Mouse (Mus musculus) lung, postnatal 0 days (tissue): ENCODE data around the gene Ppp2r2c. TPM values are rescaled to one million over a fixed set of nuclear protein-coding genes. Genes with fewer than 3 reads are reported as not detected.

Experiments
- ATAC-seq: fragments of 200-750 bp; cut with Nextera tagmentation; 2 replicates; pipeline ENCODE4 v1.8.0; 2017; ENCODE audit warnings: moderate library complexity
- DNase-seq: peaks from one replicate; pipeline ENCODE4 v3.0.0-alpha.2; 2016; ENCODE audit warnings: low spot score
- H3K27ac ChIP-seq: fragments of 300-500 bp; sonication (generic); 2 replicates; pipeline ENCODE4 v1.5.1; 2014; ENCODE audit warnings: antibody characterized with exemption, mild to moderate bottlenecking, low read length, mixed read lengths
- H3K27me3 ChIP-seq: fragments of 300-500 bp; sonication (generic); replicated peaks from 2 replicates; pipeline ENCODE4 v1.6.1; 2014; ENCODE audit warnings: low read length, mixed read lengths; ENCODE audit not compliant: insufficient read depth
- H3K36me3 ChIP-seq: fragments of 300-500 bp; sonication (generic); 2 replicates; pipeline ENCODE4 v1.6.1; 2014; ENCODE audit warnings: low read length, mixed read lengths; ENCODE audit not compliant: insufficient read depth
- H3K4me1 ChIP-seq: fragments of 300-500 bp; sonication (generic); 2 replicates; pipeline ENCODE4 v1.6.1; 2014; ENCODE audit warnings: antibody characterized with exemption, low read depth, low read length, mixed read lengths; ENCODE audit not compliant: insufficient read depth
- H3K4me2 ChIP-seq: fragments of 300-500 bp; sonication (generic); replicated peaks from 2 replicates; pipeline ENCODE4 v1.6.1; 2014; ENCODE audit warnings: low read depth, mild to moderate bottlenecking, low read length, moderate library complexity, mixed read lengths
- H3K4me3 ChIP-seq: fragments of 300-500 bp; sonication (generic); 2 replicates; pipeline ENCODE4 v1.5.1; 2014; ENCODE audit warnings: low read depth, low read length
- H3K9ac ChIP-seq: fragments of 300-500 bp; sonication (generic); replicated peaks from 2 replicates; pipeline ENCODE4 v1.6.1; 2014; ENCODE audit warnings: low read depth, mild to moderate bottlenecking
- H3K9me3 ChIP-seq: fragments of 300-500 bp; sonication (generic); 2 replicates; pipeline ENCODE4 v1.6.1; 2016; ENCODE audit warnings: low read length, mixed read lengths
- CTCF ChIP-seq: IDR thresholded peaks from 2 replicates; pipeline ENCODE4 v1.5.1; 2016; ENCODE audit warnings: antibody characterized with exemption, mild to moderate bottlenecking
- EP300 ChIP-seq: IDR thresholded peaks from 2 replicates; pipeline ENCODE4 v1.6.1; 2016; ENCODE audit warnings: antibody characterized with exemption, mild to moderate bottlenecking, control low read depth
- WGBS: fragments of 180-500 bp; shearing (Covaris S2); extraction: QIAGEN DNeasy Blood & Tissue Kit; methylation state at CpG from one replicate; pipeline ENCODE4 v1.1.7; 2014; 5-methylcytosine and 5-hydroxymethylcytosine counted together
- polyA plus RNA-seq: library from polyadenylated mRNA; unstranded; fragments of >200 nt; fragmentation: Nextera tagmentation; extraction: Ambion mirVana; gene quantifications from 2 replicates; pipeline ENCODE4 v1.2.1, GENCODE M21; 2015

Ppp2r2c gene
- polyA plus RNA-seq, 1 experiment from 2014 or later = not detected

GRCm38 (mm10) chr5:36899392-36899791 is 31.1 kb downstream of the Ppp2r2c start:
- TF ChIP-seq EP300 (no peak), CTCF (no peak)
- H3K4me3 ChIP-seq = no peak overlapping the region
- H3K36me3 ChIP-seq = no peaks in the 10 kb centered on the region
- H3K9me3 ChIP-seq = no peaks in the 10 kb centered on the region
- ATAC-seq = no peak
- no peaks in the 10 kb centered on the region for H3K4me1 ChIP-seq
- no peak overlapping the region for H3K4me2 ChIP-seq
- DNase-seq = no peak
- H3K27ac ChIP-seq = no peak overlapping the region
- H3K9ac ChIP-seq = no peak overlapping the region
- 59% methylated on average over 5 of the region's 5 CpGs for WGBS
- H3K27me3 ChIP-seq = no peaks in the 10 kb centered on the region

GRCm38 (mm10) chr5:36900189-36900619 is 31.9 kb downstream of the Ppp2r2c start:
- no peaks in the 10 kb centered on the region for H3K4me1 ChIP-seq
- no peak overlapping the region for H3K9ac ChIP-seq
- no peaks in the 10 kb centered on the region for H3K27me3 ChIP-seq
- ATAC-seq (no peak), DNase-seq (no peak)
- H3K4me3 ChIP-seq = no peak overlapping the region
- no peaks in the 10 kb centered on the region for H3K36me3 ChIP-seq
- no peaks in the 10 kb centered on the region for H3K9me3 ChIP-seq
- no peak overlapping the region for H3K27ac ChIP-seq
- H3K4me2 ChIP-seq = no peak overlapping the region
- WGBS = 35% methylated on average over 6 of the region's 6 CpGs
- TF ChIP-seq CTCF (no peak), EP300 (no peak)

GRCm38 (mm10) chr5:36902807-36903206 is 34.5 kb downstream of the Ppp2r2c start:
- Histone ChIP-seq H3K4me1 (no peaks in the 10 kb centered on the region), H3K9me3 (no peaks in the 10 kb centered on the region), H3K27me3 (no peaks in the 10 kb centered on the region), H3K36me3 (no peaks in the 10 kb centered on the region), H3K9ac (no peak overlapping the region), H3K4me2 (no peak overlapping the region), H3K4me3 (no peak overlapping the region), H3K27ac (no peak overlapping the region)
- ATAC-seq = no peak
- WGBS = 68% methylated on average over 2 of the region's 2 CpGs
- TF ChIP-seq CTCF (no peak), EP300 (no peak)
- no peak for DNase-seq

GRCm38 (mm10) chr5:36904131-36904530 is 35.8 kb downstream of the Ppp2r2c start:
- H3K9ac ChIP-seq = no peak overlapping the region
- H3K27me3 ChIP-seq = no peaks in the 10 kb centered on the region
- DNase-seq (no peak), ATAC-seq (no peak)
- H3K4me3 ChIP-seq = no peak overlapping the region
- 78% methylated on average over 2 of the region's 2 CpGs for WGBS
- H3K9me3 ChIP-seq = no peaks in the 10 kb centered on the region
- H3K4me2 ChIP-seq = no peak overlapping the region
- H3K36me3 ChIP-seq = no peaks in the 10 kb centered on the region
- no peaks in the 10 kb centered on the region for H3K4me1 ChIP-seq
- TF ChIP-seq CTCF (no peak), EP300 (no peak)
- H3K27ac ChIP-seq = no peak overlapping the region

GRCm38 (mm10) chr5:36904703-36905102 is 36.4 kb downstream of the Ppp2r2c start:
- no peaks in the 10 kb centered on the region for H3K9me3 ChIP-seq
- H3K4me1 ChIP-seq = no peaks in the 10 kb centered on the region
- TF ChIP-seq EP300 (no peak), CTCF (no peak)
- ATAC-seq = no peak
- H3K9ac ChIP-seq = no peak overlapping the region
- no peaks in the 10 kb centered on the region for H3K27me3 ChIP-seq
- H3K27ac ChIP-seq = no peak overlapping the region
- H3K36me3 ChIP-seq = no peaks in the 10 kb centered on the region
- 78% methylated on average over 9 of the region's 9 CpGs for WGBS
- no peak for DNase-seq
- no peak overlapping the region for H3K4me3 ChIP-seq
- H3K4me2 ChIP-seq = no peak overlapping the region

GRCm38 (mm10) chr5:36905216-36905615 is 36.9 kb downstream of the Ppp2r2c start:
- H3K9me3 ChIP-seq = no peaks in the 10 kb centered on the region
- DNase-seq (no peak), ATAC-seq (no peak)
- H3K27ac ChIP-seq = no peak overlapping the region
- H3K27me3 ChIP-seq = no peaks in the 10 kb centered on the region
- no peak overlapping the region for H3K4me2 ChIP-seq
- no peaks in the 10 kb centered on the region for H3K4me1 ChIP-seq
- no peaks in the 10 kb centered on the region for H3K36me3 ChIP-seq
- H3K9ac ChIP-seq = no peak overlapping the region
- 67% methylated on average over 8 of the region's 8 CpGs for WGBS
- TF ChIP-seq EP300 (no peak), CTCF (no peak)
- H3K4me3 ChIP-seq = no peak overlapping the region

- ATAC-seq (no peak), DNase-seq (no peak)
- 75% methylated on average over 10 of the region's 10 CpGs for WGBS
Measured at GRCm38 (mm10) chr5:36907695-36908094, 39.4 kb downstream of the Ppp2r2c start.

More at GRCm38 (mm10) chr5:36907695-36908094, 39.4 kb downstream of the Ppp2r2c start:
- Histone ChIP-seq H3K4me1 (no peaks in the 10 kb centered on the region), H3K27me3 (no peaks in the 10 kb centered on the region), H3K4me2 (no peak overlapping the region), H3K4me3 (no peak overlapping the region), H3K27ac (no peak overlapping the region), H3K9ac (no peak overlapping the region), H3K9me3 (no peaks in the 10 kb centered on the region), H3K36me3 (no peaks in the 10 kb centered on the region)
- TF ChIP-seq CTCF (no peak), EP300 (no peak)
